Mouse (Mus musculus) heart, adult 9 months (tissue): ENCODE data around the gene Iah1.

Experiments used
- DNase-seq, 2 experiments: peaks; one replicate each; pipeline ENCODE4 v3.0.0; 2022; ENCODE audit warnings: low spot score in 2 of 2

The Iah1 gene

GRCm38 (mm10) chr12:21315923-21316868 lies at the start of gene Iah1:
Gene Iah1, plus strand, starts transcription at chr12:21316389.
- DNase-seq = peak; percentile 83

- no peak for DNase-seq
Observed at GRCm38 (mm10) chr12:21266784-21267098, 49.4 kb upstream of the Iah1 start.

GRCm38 (mm10) chr12:21268083-21268616 lies 48.0 kb upstream of the Iah1 start:
- DNase-seq = no peak

- DNase-seq = no peak
Observed at GRCm38 (mm10) chr12:21274446-21274845, 41.7 kb upstream of the Iah1 start.

GRCm38 (mm10) chr12:21277352-21277864 lies 38.8 kb upstream of the Iah1 start:
- DNase-seq = no peak

GRCm38 (mm10) chr12:21284761-21285441 lies 31.3 kb upstream of the Iah1 start, which contains the start of gene Cpsf3:
Gene Cpsf3, plus strand, starts transcription at chr12:21285391.
- no peak for DNase-seq

- no peak for DNase-seq
Observed at GRCm38 (mm10) chr12:21285508-21286242, 30.5 kb upstream of the Iah1 start.

- peak; percentile 97 to 99 for DNase-seq
Observed at GRCm38 (mm10) chr12:21286243-21286622, 30.0 kb upstream of the Iah1 start, which contains the start of gene Itgb1bp1. Gene Itgb1bp1, minus strand, starts transcription at chr12:21286284.

- peak; percentile 10 to 18 for DNase-seq
Observed at GRCm38 (mm10) chr12:21286712-21287650, 29.2 kb upstream of the Iah1 start.

GRCm38 (mm10) chr12:21288716-21289395 lies 27.3 kb upstream of the Iah1 start:
- no peak for DNase-seq

GRCm38 (mm10) chr12:21289651-21290050 lies 26.5 kb upstream of the Iah1 start:
- no peak for DNase-seq

- DNase-seq = no peak
Observed at GRCm38 (mm10) chr12:21298856-21299255, 17.3 kb upstream of the Iah1 start.

GRCm38 (mm10) chr12:21301324-21301723 lies 14.9 kb upstream of the Iah1 start:
- DNase-seq = peak in 1 of 2 experiments; percentile 31

GRCm38 (mm10) chr12:21301932-21302331 lies 14.3 kb upstream of the Iah1 start:
- DNase-seq = no peak

- no peak for DNase-seq
Observed at GRCm38 (mm10) chr12:21302361-21302783, 13.8 kb upstream of the Iah1 start.

- no peak for DNase-seq
Observed at GRCm38 (mm10) chr12:21305741-21306140, 10.4 kb upstream of the Iah1 start.

GRCm38 (mm10) chr12:21306721-21307120 lies 9.5 kb upstream of the Iah1 start:
- no peak for DNase-seq

GRCm38 (mm10) chr12:21312201-21312600 lies 4.0 kb upstream of the Iah1 start:
- DNase-seq = no peak

- DNase-seq = peak; percentile 30 to 64
Observed at GRCm38 (mm10) chr12:21316869-21317265, 678 bp downstream of the Iah1 start.
